Mouse (Mus musculus) olfactory bulb, adult 2 months (tissue): ENCODE data around the gene Krt77. TPM values are rescaled to one million over a fixed set of nuclear protein-coding genes. Genes with fewer than 3 reads are reported as not detected.

ENCODE experiments used
- H3K27ac ChIP-seq: fragments of 200-500 bp; 2 replicates; pipeline ENCODE4 v1.5.1; 2012; ENCODE audit warnings: low read depth, low read length; ENCODE audit not compliant: insufficient read depth
- H3K4me1 ChIP-seq: fragments of 200-500 bp; 2 replicates; pipeline ENCODE4 v1.6.1; 2012; ENCODE audit warnings: low read length; ENCODE audit not compliant: control insufficient read depth, insufficient read depth
- H3K4me3 ChIP-seq: fragments of 200-500 bp; 2 replicates; pipeline ENCODE4 v1.5.1; 2012; ENCODE audit warnings: mild to moderate bottlenecking, low read depth, low read length, moderate library complexity; ENCODE audit not compliant: insufficient read depth
- CTCF ChIP-seq: fragments of 200-500 bp; IDR thresholded peaks from 2 replicates; pipeline ENCODE4 v1.5.1; 2012; ENCODE audit warnings: low read depth, mild to moderate bottlenecking, low read length, moderate library complexity; ENCODE audit not compliant: insufficient read depth
- POLR2A ChIP-seq: fragments of 200-500 bp; IDR thresholded peaks from 2 replicates; pipeline ENCODE4 v1.6.1; 2012; ENCODE audit warnings: mild to moderate bottlenecking, low read depth, low read length, moderate library complexity; ENCODE audit not compliant: insufficient read depth
- WGBS: fragments of 180-500 bp; shearing (Covaris S2); methylation state at CpG from one replicate; pipeline ENCODE4 v1.1.7; 2018; 5-methylcytosine and 5-hydroxymethylcytosine counted together
- polyA plus RNA-seq: library from polyadenylated mRNA; stranded (reverse); fragments of >200 nt; gene quantifications from 2 replicates; pipeline ENCODE4 v1.2.4, GENCODE M21; 2012; ENCODE audit warnings: low replicate concordance; ENCODE audit not compliant: missing spikeins, insufficient read depth, insufficient read length

Gene Krt77
- polyA plus RNA-seq, 1 experiment, result not detected

DNA sequence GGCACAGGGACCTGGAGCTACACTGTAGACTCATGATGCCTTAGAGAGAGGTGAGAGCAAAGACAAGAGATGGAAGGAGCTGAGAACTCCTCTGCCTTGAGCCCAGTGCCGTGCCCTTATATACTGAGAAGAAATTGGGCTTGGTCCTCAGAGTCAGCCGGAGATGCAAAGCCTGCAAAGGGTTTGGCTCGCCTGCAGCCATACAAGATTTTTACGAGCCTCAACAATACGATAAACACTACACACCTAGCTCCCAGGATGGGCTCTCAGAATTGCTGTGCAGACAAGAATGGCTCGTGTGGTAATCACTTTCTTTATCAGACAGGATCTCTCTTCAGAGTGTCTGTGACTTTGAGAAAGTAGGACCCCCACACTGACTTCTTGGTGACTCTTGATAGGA lies 18.8 kb downstream of the Krt77 start, which contains the start of gene Krt1:
Gene Krt1 (minus strand): TSS at position 101 of the 400 bp plus-strand sequence.
- Histone ChIP-seq H3K4me1 (peaks cover 14% of the 10 kb centered on the region), H3K4me3 (no peak within 1 kb of the TSS), H3K27ac (no peak within 1 kb of the TSS)
- 94% methylated on average over 6 of the region's 6 CpGs for WGBS
- TF ChIP-seq CTCF (no peak), POLR2A (no peak)

DNA sequence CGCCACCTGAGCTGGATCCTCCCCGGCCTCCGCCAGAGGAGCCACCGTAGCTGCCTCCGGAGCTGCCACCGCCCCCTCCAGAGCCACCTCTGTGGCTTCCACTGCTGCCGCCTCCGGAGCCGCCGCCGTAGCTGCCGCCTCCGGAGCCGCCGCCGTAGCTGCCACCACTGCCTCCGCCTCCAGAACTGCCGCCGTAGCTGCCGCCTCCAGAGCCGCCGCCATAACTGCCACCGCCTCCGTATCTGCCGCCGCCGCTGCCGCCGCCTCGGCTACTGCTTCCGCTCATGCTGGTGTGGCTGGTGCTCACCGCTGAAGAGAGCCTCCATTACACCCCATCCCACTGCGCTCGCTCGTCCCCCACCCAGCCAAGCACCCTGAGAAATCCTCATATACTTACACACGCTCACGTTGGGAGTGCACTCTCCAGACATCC lies 23.5 kb downstream of the Krt77 start:
- TF ChIP-seq CTCF (no peak), POLR2A (peak; percentile 31; the same call in 1 of the 2 replicates)
- Histone ChIP-seq H3K4me1 (peaks cover 10% of the 10 kb centered on the region), H3K27ac (peak overlapping the region; percentile 87), H3K4me3 (peak overlapping the region; percentile 73)
- under 1% methylated on average over 33 of the region's 37 CpGs for WGBS

DNA sequence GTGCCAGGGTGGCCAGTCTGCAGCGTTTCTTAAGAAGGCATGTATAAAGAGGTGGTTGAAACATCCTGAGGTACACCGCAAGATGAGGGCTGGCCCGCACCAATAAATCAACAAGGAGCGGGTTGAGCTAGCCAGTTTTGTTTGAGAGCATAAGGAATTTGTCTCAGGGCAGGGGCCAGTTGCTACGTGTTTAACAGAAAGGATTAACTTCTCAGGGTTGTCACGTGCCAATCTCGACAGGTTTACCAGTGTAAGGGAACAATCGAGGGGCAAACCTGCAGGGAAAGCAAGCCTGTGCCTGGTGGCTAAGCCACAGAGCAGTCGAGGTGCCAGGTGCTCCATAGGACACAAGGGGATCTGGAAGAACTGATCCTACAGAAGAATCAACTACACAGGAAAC lies 26.3 kb downstream of the Krt77 start:
- no peak for TF ChIP-seq CTCF
- TF ChIP-seq POLR2A, result no peak
- 73% methylated on average over 9 of the region's 9 CpGs for WGBS
- Histone ChIP-seq H3K4me3 (no peak overlapping the region), H3K4me1 (peaks cover 10% of the 10 kb centered on the region), H3K27ac (no peak overlapping the region)

DNA sequence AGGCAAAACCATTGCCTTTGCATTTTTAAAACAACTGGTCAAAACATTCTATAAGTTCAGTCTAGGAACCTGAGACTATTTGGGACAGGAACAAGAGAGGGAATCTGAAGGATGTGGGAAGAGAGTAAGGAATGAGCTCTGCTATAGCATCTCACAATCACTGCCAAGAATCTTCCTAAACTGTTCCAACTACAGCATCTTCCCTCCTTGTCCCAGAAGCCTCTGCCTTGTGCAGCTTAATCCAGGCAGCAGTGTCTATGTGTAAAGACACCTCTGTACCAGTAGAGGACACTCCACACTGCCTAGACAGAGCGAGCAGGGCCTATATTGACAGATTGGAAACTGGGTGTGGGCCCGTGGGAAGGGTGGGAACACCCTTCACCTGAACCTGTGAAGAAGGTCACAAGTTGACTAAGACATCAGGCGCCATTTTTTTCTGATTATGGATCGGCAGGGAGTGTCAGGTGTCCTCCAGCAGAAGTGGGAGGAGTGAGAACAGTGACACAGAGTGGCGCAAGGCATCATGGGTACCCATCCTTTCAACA lies 34.6 kb downstream of the Krt77 start:
- Histone ChIP-seq H3K4me1 (no peaks in the 10 kb centered on the region), H3K4me3 (no peak overlapping the region), H3K27ac (no peak overlapping the region)
- TF ChIP-seq CTCF (no peak), POLR2A (no peak)
- 73% methylated on average over 5 of the region's 5 CpGs for WGBS

DNA sequence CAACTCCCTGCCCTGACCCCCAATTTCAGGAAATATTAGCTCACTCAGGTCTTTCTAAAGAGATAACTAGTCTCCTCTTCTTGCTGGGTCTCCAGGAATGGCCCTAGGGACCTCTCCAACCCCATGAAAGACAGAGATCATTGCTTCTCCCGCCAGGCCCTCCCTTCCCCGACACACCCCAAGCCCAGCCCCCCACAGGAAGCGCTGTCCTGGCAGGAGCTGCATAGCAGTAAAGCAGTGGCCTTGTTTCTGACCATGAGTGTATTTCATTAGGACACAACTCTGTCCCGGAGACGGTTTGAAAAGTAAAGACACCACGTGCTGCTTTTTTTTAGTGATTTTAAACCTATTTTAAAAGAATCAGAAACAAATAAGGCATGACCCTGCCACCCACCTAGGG lies 36.4 kb downstream of the Krt77 start:
- Histone ChIP-seq H3K27ac (no peak overlapping the region), H3K4me1 (no peaks in the 10 kb centered on the region), H3K4me3 (no peak overlapping the region)
- WGBS, result 66% methylated on average over 6 of the region's 6 CpGs
- TF ChIP-seq POLR2A (no peak), CTCF (no peak)

DNA sequence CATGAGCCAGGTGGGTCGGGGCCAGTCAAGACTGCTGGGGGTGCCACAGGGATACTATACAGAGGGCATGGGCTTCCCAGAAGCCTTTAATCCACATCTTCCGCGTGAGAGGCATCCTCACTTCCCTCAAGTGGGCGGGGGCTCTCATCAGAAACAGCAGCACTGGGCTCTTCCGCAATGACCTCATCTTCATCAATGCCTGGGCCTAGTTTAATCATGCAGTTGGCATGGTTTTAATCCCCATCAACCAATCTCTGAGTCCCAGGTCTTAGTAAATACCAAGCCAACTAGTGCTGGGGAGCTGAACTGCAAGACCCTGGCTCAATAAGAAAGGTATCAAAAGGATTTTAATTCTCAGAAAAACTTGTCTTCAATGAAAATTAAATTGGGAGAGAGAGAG lies 40.1 kb downstream of the Krt77 start:
- no peak overlapping the region for H3K4me3 ChIP-seq
- WGBS, result 74% methylated on average over 5 of the region's 5 CpGs
- no peak overlapping the region for H3K27ac ChIP-seq
- TF ChIP-seq POLR2A (no peak), CTCF (no peak)
- no peaks in the 10 kb centered on the region for H3K4me1 ChIP-seq

DNA sequence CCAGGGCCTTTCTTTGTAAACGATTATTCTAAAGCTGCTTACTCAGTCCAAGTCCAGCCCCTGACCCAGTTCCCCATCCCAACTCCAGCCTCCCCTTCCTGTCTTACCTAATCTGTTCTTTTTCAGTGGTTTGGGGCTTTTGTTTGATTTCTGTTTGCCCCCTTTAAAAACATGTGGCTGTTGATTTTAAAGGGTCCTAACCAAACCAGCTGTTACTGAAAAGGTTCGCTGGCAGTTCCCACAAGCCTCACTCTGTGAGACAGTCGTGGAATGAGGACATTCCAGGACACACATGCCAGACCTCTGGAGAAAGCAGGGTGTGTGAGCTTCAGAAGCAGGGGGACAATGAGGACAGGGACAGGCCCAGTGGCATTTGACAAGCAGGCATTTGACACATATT lies 47.7 kb downstream of the Krt77 start:
- no peak overlapping the region for H3K27ac ChIP-seq

DNA sequence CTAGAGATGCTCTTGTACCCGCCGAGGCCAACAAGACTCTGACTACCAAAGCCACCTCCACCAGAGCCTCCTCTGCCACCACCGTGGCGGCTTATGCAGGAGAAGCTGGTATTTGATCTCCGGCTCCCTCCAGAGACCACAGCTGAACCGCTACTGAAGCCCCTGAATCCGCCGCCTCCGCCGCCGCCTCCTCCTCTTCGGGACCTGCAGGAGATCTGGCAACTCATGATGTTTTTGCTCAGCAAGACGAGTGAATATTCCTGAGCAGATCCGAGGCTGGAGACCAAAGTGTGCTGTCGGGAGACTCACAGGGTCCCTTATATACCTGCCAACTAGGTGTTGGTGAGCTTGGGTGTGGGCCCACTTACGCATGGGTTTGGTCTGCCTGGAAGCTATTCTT lies 51.6 kb downstream of the Krt77 start, which contains the start of gene Krt2:
Gene Krt2 (minus strand): TSS at position 295 of the 400 bp plus-strand sequence.
- TF ChIP-seq POLR2A (no peak), CTCF (no peak)
- Histone ChIP-seq H3K4me1 (no peaks in the 10 kb centered on the region), H3K27ac (no peak within 1 kb of the TSS), H3K4me3 (no peak within 1 kb of the TSS)
- 88% methylated on average over 16 of the region's 16 CpGs for WGBS

More for the DNA sequence above, 47.7 kb downstream of the Krt77 start:
- 41% methylated on average over 3 of the region's 3 CpGs for whole genome bisulfite sequencing
- Histone ChIP-seq H3K4me1 (no peaks in the 10 kb centered on the region), H3K4me3 (no peak overlapping the region)
- TF ChIP-seq CTCF (no peak), POLR2A (no peak)

Other genes with a start within 250 kb of the Krt77 start
- gene Gm5414, start 241.5 kb downstream of the Krt77 start, polyA plus RNA-seq, result not detected in 2 replicates
- gene Gm5478, start 222.3 kb downstream of the Krt77 start, polyA plus RNA-seq, result not detected in 2 replicates
- gene Krt6b, start 189.4 kb downstream of the Krt77 start, polyA plus RNA-seq, result not detected in 2 replicates
- not detected in 2 replicates for gene Krt6a, start 175.4 kb downstream of the Krt77 start, polyA plus RNA-seq
- gene Krt5, start 156.8 kb downstream of the Krt77 start, polyA plus RNA-seq, result not detected in 2 replicates
- gene Krt71, start 126.6 kb downstream of the Krt77 start, polyA plus RNA-seq, result not detected in 2 replicates
- gene Krt72, start 83.2 kb downstream of the Krt77 start, polyA plus RNA-seq, result not detected in 2 replicates
- not detected in 2 replicates for gene Krt73, start 67.4 kb downstream of the Krt77 start, polyA plus RNA-seq
- gene Krt2, start 51.5 kb downstream of the Krt77 start, polyA plus RNA-seq, result not detected in 2 replicates
- not detected in 2 replicates for gene Krt1, start 18.9 kb downstream of the Krt77 start, polyA plus RNA-seq
- not detected in 2 replicates for gene Krt76, start 23.2 kb upstream of the Krt77 start, polyA plus RNA-seq
- gene Krt4, start 55.0 kb upstream of the Krt77 start, polyA plus RNA-seq, result not detected in 2 replicates
- gene Krt79, start 70.6 kb upstream of the Krt77 start, polyA plus RNA-seq, result not detected in 2 replicates
- gene Krt78, start 84.6 kb upstream of the Krt77 start, polyA plus RNA-seq, result not detected in 2 replicates
- gene Krt8, start 134.8 kb upstream of the Krt77 start, polyA plus RNA-seq, result not detected in 2 replicates
- gene Krt18, start 158.5 kb upstream of the Krt77 start, polyA plus RNA-seq, result not detected in 2 replicates
- gene Eif4b, start 204.1 kb upstream of the Krt77 start, polyA plus RNA-seq, result 618 TPM in 1 of 2 replicates, not detected in the other
- gene Tns2, start 230.7 kb upstream of the Krt77 start, polyA plus RNA-seq, result not detected in 2 replicates